Comparison of ENCODE assay signal across 18 mouse cellular contexts in the genomic region with DNA sequence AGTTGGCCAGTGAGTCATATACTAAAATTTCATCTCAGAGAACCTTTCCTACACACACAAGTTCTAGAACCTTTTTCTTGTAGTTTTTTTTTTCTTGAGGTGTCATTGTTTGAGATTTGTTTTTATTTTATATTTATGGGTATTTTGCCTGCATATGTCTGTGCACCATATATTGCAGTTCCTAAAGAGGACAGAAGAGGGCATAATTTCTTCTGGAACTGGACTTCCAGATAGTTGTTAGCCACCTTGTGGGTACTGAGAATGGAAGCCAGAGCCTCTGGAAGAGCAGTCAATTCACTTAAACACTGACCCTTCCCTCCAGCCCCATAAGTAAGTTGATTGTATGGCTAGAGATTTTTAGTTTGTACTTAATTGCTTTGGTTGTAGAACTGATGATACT. TPM values are rescaled to one million over a fixed set of nuclear protein-coding genes. Genes with fewer than 3 reads are reported as not detected.
A peak's percentile ranks its signal among the peaks of the same experiment; 100 is the strongest.
DNase-seq lines count a peak whose midpoint lies in the region; ATAC-seq and TF ChIP-seq lines count a peak whose summit lies in the region.
"Had no signal": no experiment of that assay in that cellular context is flagged by ENCODE, and none has a peak within 500 bp of the region (broad histone marks: within the 10 kb centered on the region; RNA-seq: fewer than 3 reads in every experiment).

No protein-coding gene starts in this region.

- no peak overlapping the region for H3K27ac ChIP-seq in liver, adult 2 months (replicated peaks; ENCODE audit: insufficient read depth, low read depth, low read length)
- no peak overlapping the region for H3K27ac ChIP-seq in liver, embryonic 12.5 days
- H3K27ac ChIP-seq: forebrain, embryonic 12.5 days; liver, embryonic 13.5 days had no signal

- no peak overlapping the region for H3ac ChIP-seq in myocyte (ENCODE audit: control insufficient read depth, insufficient read length)

- H3K79me2 ChIP-seq in liver, adult 2 months (ENCODE audit: control insufficient read depth, insufficient read depth, low read length), result peaks cover 21% of the 10 kb centered on the region; the same call in 1 of the 2 replicates
- H3K79me2 ChIP-seq in myocyte (ENCODE audit: control insufficient read depth, insufficient read depth), result peaks cover 86% of the 10 kb centered on the region

- no peak overlapping the region for H3K4me2 ChIP-seq in liver, embryonic 12.5 days
- peak overlapping the region; percentile 20 for H3K4me2 ChIP-seq in myocyte (ENCODE audit: low read depth)
- H3K4me2 ChIP-seq: forebrain, embryonic 12.5 days; liver, embryonic 13.5 days had no signal

- DNase-seq in embryo, embryonic 11 days, result peak; percentile 23
- no peak for DNase-seq in embryo, embryonic 10 days (ENCODE audit: low spot score)
- DNase-seq in liver, adult 2 months (ENCODE audit: extremely low read depth, low read depth, low spot score), result no peak
- no peak for DNase-seq in right cerebral cortex, adult 18-20 months
- no peak for DNase-seq in frontal cortex, postnatal 25 days (ENCODE audit: low spot score in 2 of 2)
- DNase-seq: gastrocnemius, postnatal 25 days; heart, postnatal 4 days; kidney, adult 8-10 months; liver, embryonic 13.5 days had no signal

- ATAC-seq in liver, embryonic 12.5 days, result no peak

- TF ChIP-seq POLR2A in liver, adult 2 months (IDR thresholded peaks at IDR 0.05; ENCODE audit: extremely low read depth, insufficient read depth, low read length), result no peak
- no peak for TF ChIP-seq POLR2A in myocyte (IDR thresholded peaks at IDR 0.05; ENCODE audit: insufficient read length, low read depth)

- no peak overlapping the region for H3K4me3 ChIP-seq in liver, adult 2 months (ENCODE audit: insufficient read depth, low read depth, low read length)
- no peak overlapping the region for H3K4me3 ChIP-seq in liver, embryonic 12.5 days
- H3K4me3 ChIP-seq in E14TG2a.4 (replicated peaks; ENCODE audit: low read length), result no peak overlapping the region
- H3K4me3 ChIP-seq in myocyte, result no peak overlapping the region
- H3K4me3 ChIP-seq: forebrain, embryonic 12.5 days; liver, embryonic 13.5 days had no signal

- peak; percentile 13; the same call in 1 of the 2 replicates for TF ChIP-seq CTCF in liver, adult 2 months (IDR thresholded peaks at IDR 0.05; ENCODE audit: low read depth, low read length)
- TF ChIP-seq CTCF in E14TG2a.4 (conservative IDR thresholded peaks at IDR 0.05; ENCODE audit: low read length), result peak; percentile 76

- H3K27me3 ChIP-seq in liver, adult 2 months (ENCODE audit: control insufficient read depth, insufficient read depth, low read length), result no peaks in the 10 kb centered on the region
- no peaks in the 10 kb centered on the region for H3K27me3 ChIP-seq in liver, embryonic 12.5 days (replicated peaks)
- H3K27me3 ChIP-seq in E14TG2a.4 (ENCODE audit: insufficient read depth, low read length) (no peaks in the 10 kb centered on the region), myocyte (ENCODE audit: control insufficient read depth, insufficient read depth, insufficient read length) (no peaks in the 10 kb centered on the region)
- H3K27me3 ChIP-seq: forebrain, embryonic 12.5 days; liver, embryonic 13.5 days had no signal

- no peak overlapping the region for H3K9ac ChIP-seq in liver, adult 2 months (ENCODE audit: low read depth, low read length)
- H3K9ac ChIP-seq in liver, embryonic 12.5 days, result no peak overlapping the region
- H3K9ac ChIP-seq: forebrain, embryonic 12.5 days; liver, embryonic 13.5 days had no signal

- peaks cover 4% of the 10 kb centered on the region for H3K36me3 ChIP-seq in liver, adult 2 months (ENCODE audit: control insufficient read depth, insufficient read depth, low read length)
- H3K36me3 ChIP-seq in liver, embryonic 12.5 days, result peaks cover 6% of the 10 kb centered on the region
- H3K36me3 ChIP-seq in E14TG2a.4 (ENCODE audit: insufficient read depth, low read length) (peaks cover 14% of the 10 kb centered on the region), myocyte (ENCODE audit: control insufficient read depth, insufficient read depth) (peaks cover 18% of the 10 kb centered on the region)

- H3K9me3 ChIP-seq in liver, embryonic 12.5 days (replicated peaks), result no peaks in the 10 kb centered on the region
- H3K9me3 ChIP-seq in E14TG2a.4 (ENCODE audit: low read length), result no peaks in the 10 kb centered on the region
- H3K9me3 ChIP-seq: forebrain, embryonic 12.5 days; liver, embryonic 13.5 days had no signal

- H3K4me1 ChIP-seq in liver, adult 2 months (ENCODE audit: control insufficient read depth, insufficient read depth, low read length), result peaks cover 9% of the 10 kb centered on the region
- peaks cover 56% of the 10 kb centered on the region for H3K4me1 ChIP-seq in liver, embryonic 12.5 days
- peaks cover 64% of the 10 kb centered on the region for H3K4me1 ChIP-seq in E14TG2a.4 (replicated peaks; ENCODE audit: low read depth, low read length)

TF ChIP-seq in myocyte, 11 proteins besides CTCF, POLR2A, EP300 and RAD21:
- TF ChIP-seq MYOD1 (IDR thresholded peaks at IDR 0.05; ENCODE audit: control insufficient read depth in 1 of 3, insufficient read length in 2 of 3, low read depth in 2 of 3) (no peak), E2F4 (IDR thresholded peaks at IDR 0.05; ENCODE audit: insufficient read depth) (no peak), TCF12 (IDR thresholded peaks at IDR 0.05; ENCODE audit: insufficient read depth, poor library complexity, severe bottlenecking) (no peak), SRF (IDR thresholded peaks at IDR 0.05; ENCODE audit: control insufficient read depth, insufficient read length, low read depth) (no peak), USF1 (IDR thresholded peaks at IDR 0.05; ENCODE audit: low read depth) (no peak), POLR2AphosphoS2 (IDR thresholded peaks at IDR 0.05; ENCODE audit: insufficient read length, low read depth) (no peak), MYOG (IDR thresholded peaks at IDR 0.05; ENCODE audit: control insufficient read depth in 1 of 3, insufficient read depth in 1 of 3, insufficient read length in 2 of 3, low read depth in 2 of 3) (no peak), REST (IDR thresholded peaks at IDR 0.05; ENCODE audit: insufficient read depth, insufficient read length) (no peak), TCF3 (IDR thresholded peaks at IDR 0.05; ENCODE audit: insufficient read length, low read depth) (no peak), MAX (IDR thresholded peaks at IDR 0.05; ENCODE audit: low read depth) (no peak), CEBPB (IDR thresholded peaks at IDR 0.05; ENCODE audit: insufficient read depth, poor library complexity, severe bottlenecking) (no peak)

RNA-seq across cellular contexts. Expression of gene Calu, which starts 3.7 kb away (rescaled TPM):
- total RNA-seq in liver, adult 2 months (2014; rRNA removed), result 113 and 125 TPM in 2 replicates
- 21.9 and 27.1 TPM in 2 replicates for polyA plus RNA-seq in liver, adult 2 months (2012; rRNA removed)
- 127 and 131 TPM in 2 replicates for polyA plus RNA-seq in liver, embryonic 12.5 days (2016; fragmentation: Nextera tagmentation; extraction: Ambion mirVana)
- polyA plus RNA-seq in myocyte (2012; fragmentation: generic; extraction: Trizol), result 183 TPM

RNA-seq across cellular contexts. Expression of gene Fam71f1, which starts 32.7 kb away (rescaled TPM):
- not detected in 2 replicates for total RNA-seq in liver, adult 2 months (2014; rRNA removed)
- not detected in 2 replicates for polyA plus RNA-seq in liver, adult 2 months (2012; rRNA removed)
- polyA plus RNA-seq in liver, embryonic 12.5 days (2016; fragmentation: Nextera tagmentation; extraction: Ambion mirVana), result not detected in 2 replicates
- polyA plus RNA-seq in myocyte (2012; fragmentation: generic; extraction: Trizol), result 0.47 TPM
- total RNA-seq: gastrocnemius, postnatal 25 days; heart, postnatal 4 days; layer of hippocampus, postnatal 25 days; megakaryocyte-erythroid progenitor cell, adult 5-6 weeks had no signal
- polyA plus RNA-seq: cortical plate, adult 2 months; forebrain, embryonic 12.5 days; liver, embryonic 13.5 days; neural tube, embryonic 14.5 days; stomach, embryonic 16.5 days had no signal

RNA-seq across cellular contexts. Expression of gene Opn1sw, which starts 36.7 kb away (rescaled TPM):
- total RNA-seq in liver, adult 2 months (2014; rRNA removed), result 0.09 and 0.20 TPM in 2 replicates
- 0.15 and 1.1 TPM in 2 replicates for polyA plus RNA-seq in liver, adult 2 months (2012; rRNA removed)
- 0.08 TPM in 1 of 2 replicates, not detected in the other for polyA plus RNA-seq in liver, embryonic 12.5 days (2016; fragmentation: Nextera tagmentation; extraction: Ambion mirVana)
- 0.17 TPM for polyA plus RNA-seq in myocyte (2012; fragmentation: generic; extraction: Trizol)
- total RNA-seq: heart, postnatal 4 days; megakaryocyte-erythroid progenitor cell, adult 5-6 weeks had no signal
- polyA plus RNA-seq: liver, embryonic 13.5 days had no signal

RNA-seq across cellular contexts. Expression of gene Ccdc136, which starts 44.5 kb away (rescaled TPM):
- total RNA-seq in liver, adult 2 months (2014; rRNA removed), result under 0.01 and 0.09 TPM in 2 replicates
- 0.11 and 0.34 TPM in 2 replicates for polyA plus RNA-seq in liver, adult 2 months (2012; rRNA removed)
- polyA plus RNA-seq in liver, embryonic 12.5 days (2016; fragmentation: Nextera tagmentation; extraction: Ambion mirVana), result 0.94 and 1.8 TPM in 2 replicates
- polyA plus RNA-seq in myocyte (2012; fragmentation: generic; extraction: Trizol), result 16.7 TPM
- total RNA-seq: megakaryocyte-erythroid progenitor cell, adult 5-6 weeks had no signal
